Mouse (Mus musculus): Measurements from ENCODE around the gene Ogn. TPM values are rescaled to one million over a fixed set of nuclear protein-coding genes. Genes with fewer than 3 reads are reported as not detected.
"Not testable (repeated sequence)": the region's sequence is repeated elsewhere in the genome, so short reads cannot be mapped to it uniquely, and the experiment has no call there.

The Ogn gene
- 1 to 10 TPM; 4.2 to 9.3 TPM for total RNA-seq (2021)

DNA sequence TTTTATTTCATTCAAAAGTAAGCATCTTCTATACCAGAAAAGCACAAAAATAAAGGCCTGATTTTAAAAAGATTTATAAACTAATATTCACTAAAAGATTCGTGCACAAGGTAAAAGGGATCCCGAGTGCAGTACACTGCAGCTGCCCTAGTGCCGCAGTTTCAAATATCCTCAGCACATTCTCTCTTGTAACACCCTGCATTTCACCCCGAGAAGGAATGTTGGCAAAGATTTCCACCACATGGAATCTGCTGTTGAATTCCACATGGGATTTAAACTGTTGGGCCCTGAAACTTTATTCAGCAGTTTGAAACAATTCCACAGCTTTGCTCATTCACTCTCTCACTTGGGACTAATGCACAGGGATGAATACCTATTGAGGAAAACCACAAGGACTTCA is at the start of gene Ogn:
Gene Ogn, plus strand, starts transcription at position 333 of the 400 bp plus-strand sequence.
- no peak for DNase-seq (ENCODE audit: low spot score in 2 of 2)
- intact Hi-C loops (cut with DNase I), result no loop called here

DNA sequence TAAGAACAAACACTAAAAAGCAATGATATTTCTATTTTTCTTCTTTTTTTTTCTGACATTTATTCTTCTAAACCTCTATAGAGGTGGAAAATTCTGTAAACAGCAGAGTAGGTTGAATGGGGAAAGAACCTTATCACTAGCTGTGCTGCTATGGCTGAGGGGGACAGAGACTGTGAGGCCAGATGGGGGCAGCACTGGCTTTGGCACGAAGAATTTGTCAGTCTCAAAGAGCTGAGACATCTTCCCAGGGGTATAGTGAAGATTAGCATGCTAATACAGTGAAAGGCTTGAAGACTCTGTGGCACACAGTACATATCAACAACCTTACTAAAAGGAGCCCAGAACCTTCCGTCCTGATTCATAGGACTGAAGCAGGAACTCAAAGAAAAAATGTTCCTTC is 48.7 kb upstream of the Ogn start:
- no peak for DNase-seq (ENCODE audit: low spot score in 2 of 2)
- intact Hi-C loops (cut with DNase I), result no loop called here

DNA sequence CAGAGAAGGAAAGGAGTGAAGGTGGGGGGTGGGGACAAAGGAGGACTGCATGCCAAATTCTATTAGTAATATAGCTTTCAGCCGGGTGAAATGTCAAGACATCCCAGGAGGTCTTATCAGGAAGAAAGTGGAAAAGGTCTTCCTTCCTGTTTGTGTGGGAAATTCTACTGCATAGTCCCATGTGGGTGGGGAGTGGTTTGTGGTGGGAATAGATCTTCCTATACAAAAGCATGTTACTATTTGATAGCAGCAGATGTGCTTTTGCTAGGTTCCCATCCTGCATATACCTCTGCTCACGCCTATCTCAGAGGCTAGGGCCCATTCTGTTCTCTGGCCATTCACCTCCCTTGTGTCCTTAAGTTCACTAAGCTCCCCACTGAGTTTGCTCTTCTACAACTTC is 47.0 kb upstream of the Ogn start:
- no peak for DNase-seq (ENCODE audit: low spot score in 2 of 2)
- intact Hi-C loops (cut with DNase I), result no loop called here

GRCm38 (mm10) chr13:49564347-49564746 is 43.5 kb upstream of the Ogn start:
- intact Hi-C loops (cut with DNase I), result no loop called here
- no peak for DNase-seq (ENCODE audit: low spot score in 2 of 2)

- intact Hi-C loops (cut with DNase I), result no loop called here
- no peak for DNase-seq (ENCODE audit: low spot score in 2 of 2)
Observed at GRCm38 (mm10) chr13:49570371-49570770, 37.5 kb upstream of the Ogn start.

GRCm38 (mm10) chr13:49571418-49571817 is 36.4 kb upstream of the Ogn start:
- no peak for DNase-seq (ENCODE audit: low spot score in 2 of 2)
- intact Hi-C loops (cut with DNase I), result no loop called here

DNA sequence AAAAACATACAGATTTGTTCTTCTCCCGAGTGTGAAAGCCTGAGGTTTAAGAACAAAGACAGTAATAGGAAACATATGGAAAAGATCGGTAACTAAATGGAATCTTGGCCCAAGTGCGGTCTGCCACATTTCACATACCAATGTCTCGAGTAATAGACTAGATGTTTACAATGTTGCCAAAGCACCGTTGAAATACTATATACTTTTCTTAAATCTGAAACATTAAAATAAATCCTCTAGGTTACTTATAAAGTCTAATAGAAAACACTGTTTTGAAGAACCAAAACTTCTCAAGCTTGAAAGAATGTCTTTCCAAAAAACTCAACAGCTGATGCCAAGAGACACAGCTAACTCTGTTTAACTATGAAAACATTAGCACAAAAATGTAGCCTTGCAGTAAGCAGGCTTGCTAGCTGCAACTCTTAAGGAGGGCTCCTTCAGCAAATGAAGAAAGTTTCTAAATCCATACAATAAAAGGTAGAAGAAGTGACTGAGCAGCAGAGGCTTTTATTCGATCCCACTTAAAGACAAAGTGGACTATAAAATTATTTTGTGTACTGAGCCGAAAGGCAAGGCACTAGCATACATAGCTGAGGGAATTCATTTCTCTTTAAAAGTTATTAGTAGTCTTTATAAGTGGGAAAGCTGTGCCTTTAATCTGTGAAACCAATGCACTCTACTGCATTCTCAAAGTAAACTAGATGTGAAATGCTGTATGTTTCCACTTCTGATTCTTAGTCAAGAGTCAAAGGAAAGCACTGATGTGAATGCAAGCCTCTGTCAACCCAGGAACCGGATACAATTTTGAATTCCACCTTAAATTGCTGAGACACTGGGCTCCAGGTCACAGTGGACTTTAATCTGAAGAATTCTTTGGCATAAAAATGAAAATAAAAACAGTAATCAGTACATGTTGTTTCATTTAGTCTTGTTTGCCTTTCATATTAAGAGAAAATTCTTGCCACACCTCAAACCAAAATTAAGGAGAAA is 26.0 kb upstream of the Ogn start, which contains the start of gene Omd:
Gene Omd, plus strand, starts transcription at position 922 of the 990 bp plus-strand sequence.
- intact Hi-C loops (cut with DNase I), result no loop called here
- no peak for DNase-seq (ENCODE audit: low spot score in 2 of 2)

DNA sequence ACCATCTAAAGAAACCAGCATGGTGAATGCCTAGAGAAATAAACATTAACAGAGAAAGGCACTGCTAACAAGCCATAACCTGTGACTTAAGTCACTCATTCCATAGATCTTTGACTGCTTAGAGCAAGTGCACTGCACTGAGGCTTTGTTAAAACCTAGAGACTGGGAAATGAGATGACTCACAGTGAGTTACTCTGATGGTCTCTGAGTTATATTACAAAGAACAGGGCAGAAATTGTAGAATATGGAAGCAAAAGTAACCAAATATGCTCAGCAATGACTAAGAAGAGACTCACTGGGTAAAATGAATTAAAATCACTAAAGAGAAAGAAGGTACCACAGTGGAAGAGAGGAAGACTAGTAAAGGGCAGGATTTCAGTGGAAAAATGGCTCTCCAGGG is 24.0 kb upstream of the Ogn start:
- intact Hi-C loops (cut with DNase I), result no loop called here

GRCm38 (mm10) chr13:49584307-49585005 is 23.4 kb upstream of the Ogn start:
- intact Hi-C loops (cut with DNase I), result no loop called here

More for the DNA sequence above, 24.0 kb upstream of the Ogn start:
- no peak for DNase-seq (ENCODE audit: low spot score in 2 of 2)

DNA sequence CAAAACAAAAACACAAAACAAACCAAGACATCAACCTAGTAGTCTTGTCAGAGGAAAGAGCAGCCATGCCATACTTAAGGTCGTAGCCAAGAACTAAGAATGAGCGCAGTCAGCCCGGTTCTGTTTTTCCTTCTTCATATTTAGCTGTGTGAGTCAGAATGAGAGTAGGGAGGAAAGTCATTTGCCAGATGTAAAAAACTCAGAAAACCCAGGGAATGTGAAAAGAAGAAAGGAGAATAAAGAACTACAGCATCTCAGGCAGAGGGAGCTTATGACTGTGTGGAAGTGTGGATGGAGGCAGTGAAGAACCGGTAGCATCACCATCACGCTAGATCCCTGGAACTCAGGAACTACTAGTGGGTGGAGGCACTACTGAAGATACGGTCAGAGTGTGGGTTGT is 21.8 kb upstream of the Ogn start:
- DNase-seq (ENCODE audit: low spot score in 2 of 2), result no peak
- intact Hi-C loops (cut with DNase I), result no loop called here

More at GRCm38 (mm10) chr13:49584307-49585005, 23.4 kb upstream of the Ogn start:
- no peak for DNase-seq (ENCODE audit: low spot score in 2 of 2)

GRCm38 (mm10) chr13:49602541-49602940 is 5.3 kb upstream of the Ogn start:
- intact Hi-C loops (cut with DNase I), result not testable (repeated sequence)

DNA sequence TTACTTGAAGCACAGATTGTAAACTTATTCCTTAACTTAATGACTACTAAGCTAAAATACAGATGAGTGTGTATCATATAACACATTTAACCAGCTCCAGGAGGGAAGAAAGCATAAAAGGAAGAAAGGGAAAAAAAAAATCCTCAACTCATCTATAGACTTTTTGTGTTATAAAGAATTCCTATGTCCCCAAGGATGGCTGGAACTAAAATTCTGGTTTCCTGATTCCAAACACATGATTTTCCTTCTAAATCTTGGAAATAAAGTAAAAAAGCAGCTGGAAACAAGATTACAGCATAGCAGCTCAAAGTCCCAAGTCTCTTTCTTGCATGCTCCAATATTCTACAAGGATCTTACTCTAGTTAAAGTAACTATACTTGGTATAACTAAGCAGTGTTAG is 4.2 kb upstream of the Ogn start:
- no peak for DNase-seq (ENCODE audit: low spot score in 2 of 2)
- intact Hi-C loops (cut with DNase I), result no loop called here

More at GRCm38 (mm10) chr13:49602541-49602940, 5.3 kb upstream of the Ogn start:
- not testable (repeated sequence) for DNase-seq (ENCODE audit: low spot score in 2 of 2)

DNA sequence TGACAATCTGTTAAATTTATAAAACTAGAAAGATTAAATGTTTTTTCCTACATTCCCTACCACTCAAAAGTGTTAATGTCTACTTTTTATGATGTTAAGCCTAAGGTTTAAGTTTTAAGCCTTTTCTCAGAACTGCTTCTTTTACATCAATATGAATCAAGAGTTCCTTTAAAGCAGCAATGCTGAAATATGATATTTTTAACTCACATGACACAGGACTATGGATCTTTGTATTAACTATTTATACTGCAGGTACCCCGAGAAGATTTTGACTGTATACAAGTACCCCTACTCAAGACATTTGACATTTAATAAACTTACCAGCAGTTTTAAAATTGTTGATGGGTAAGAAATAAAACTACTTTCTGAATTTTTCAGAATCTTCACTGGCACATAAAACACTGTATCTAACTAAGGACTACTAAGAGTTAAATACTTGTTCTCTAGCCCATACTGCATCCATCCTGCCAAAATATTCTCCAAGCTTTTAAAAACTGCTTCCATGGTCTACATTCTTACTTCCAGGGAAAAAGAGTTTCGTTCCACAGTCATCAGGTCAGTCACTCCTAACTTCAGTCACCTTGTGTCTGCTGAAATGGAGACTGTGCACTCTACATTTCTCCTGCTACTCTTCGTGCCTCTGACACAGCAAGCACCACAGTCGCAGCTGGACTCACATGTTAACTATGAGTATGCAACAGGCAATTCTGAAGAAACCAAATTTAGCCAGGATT is 910 bp downstream of the Ogn start:
- DNase-seq (ENCODE audit: low spot score in 2 of 2), result no peak
- intact Hi-C loops (cut with DNase I), result no loop called here

DNA sequence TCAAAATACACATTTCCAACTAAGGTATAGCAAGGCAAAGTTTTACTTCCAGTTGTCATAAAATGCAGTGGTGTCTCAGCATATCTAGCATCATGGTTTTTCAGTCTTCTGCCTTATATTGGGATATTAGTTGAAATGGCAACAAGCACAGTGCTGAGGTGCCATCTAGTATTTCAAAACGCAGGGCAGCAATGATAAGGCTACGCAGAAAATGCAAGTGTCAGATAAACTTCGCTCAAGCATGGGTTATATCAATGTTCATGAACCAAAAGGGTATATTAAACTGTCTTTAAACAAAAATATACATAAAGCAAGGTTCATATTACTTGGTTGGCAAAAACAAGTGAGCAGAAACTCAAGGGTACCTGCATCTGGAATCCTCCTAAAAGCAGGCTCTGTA is 9.2 kb downstream of the Ogn start:
- intact Hi-C loops (cut with DNase I), result no loop called here
- no peak for DNase-seq (ENCODE audit: low spot score in 2 of 2)

GRCm38 (mm10) chr13:49618365-49618764 is 10.5 kb downstream of the Ogn start:
- no peak for DNase-seq (ENCODE audit: low spot score in 2 of 2)
- intact Hi-C loops (cut with DNase I), result no loop called here

DNA sequence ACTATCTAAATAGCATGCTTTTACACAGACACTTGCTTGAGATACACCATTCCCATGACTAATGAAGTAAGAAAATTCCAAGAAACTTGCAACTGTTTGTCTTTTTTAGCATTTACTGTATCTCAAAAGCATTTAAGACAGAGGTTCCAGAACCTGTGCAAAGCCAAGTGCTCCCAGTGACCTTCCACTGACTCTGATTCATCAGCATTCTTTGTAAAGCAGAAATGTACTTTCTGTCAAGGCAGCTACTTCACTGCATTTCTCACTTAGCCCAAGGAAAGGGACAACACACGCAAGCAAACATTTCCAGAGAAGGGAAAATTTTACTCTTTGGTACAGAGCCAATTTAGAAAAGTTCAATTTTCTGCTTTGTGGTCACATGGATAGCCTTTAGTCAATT is 15.4 kb downstream of the Ogn start:
- no peak for DNase-seq (ENCODE audit: low spot score in 2 of 2)
- intact Hi-C loops (cut with DNase I), result no loop called here

- intact Hi-C loops (cut with DNase I), result no loop called here
Observed at GRCm38 (mm10) chr13:49628167-49628566, 20.3 kb downstream of the Ogn start.

GRCm38 (mm10) chr13:49629076-49629475 is 21.2 kb downstream of the Ogn start:
- intact Hi-C loops (cut with DNase I), result no loop called here
- no peak for DNase-seq (ENCODE audit: low spot score in 2 of 2)

More at GRCm38 (mm10) chr13:49628167-49628566, 20.3 kb downstream of the Ogn start:
- no peak for DNase-seq (ENCODE audit: low spot score in 2 of 2)

GRCm38 (mm10) chr13:49639965-49640364 is 32.1 kb downstream of the Ogn start:
- no peak for DNase-seq (ENCODE audit: low spot score in 2 of 2)
- intact Hi-C loops (cut with DNase I), result no loop called here

- intact Hi-C loops (cut with DNase I), result no loop called here
- DNase-seq (ENCODE audit: low spot score in 2 of 2), result no peak
Observed at GRCm38 (mm10) chr13:49642650-49643049, 34.8 kb downstream of the Ogn start.

Data from left cerebral cortex, postnatal 36 days (tissue).